Mouse (Mus musculus) kidney, postnatal 25 days (tissue): ENCODE results near the gene Sema4c.

Source experiments
- DNase-seq, 2 experiments: peaks; one replicate each; pipeline ENCODE4 v3.0.0; 2021; ENCODE audit warnings: mixed read lengths in 2 of 2

The Sema4c gene

DNA sequence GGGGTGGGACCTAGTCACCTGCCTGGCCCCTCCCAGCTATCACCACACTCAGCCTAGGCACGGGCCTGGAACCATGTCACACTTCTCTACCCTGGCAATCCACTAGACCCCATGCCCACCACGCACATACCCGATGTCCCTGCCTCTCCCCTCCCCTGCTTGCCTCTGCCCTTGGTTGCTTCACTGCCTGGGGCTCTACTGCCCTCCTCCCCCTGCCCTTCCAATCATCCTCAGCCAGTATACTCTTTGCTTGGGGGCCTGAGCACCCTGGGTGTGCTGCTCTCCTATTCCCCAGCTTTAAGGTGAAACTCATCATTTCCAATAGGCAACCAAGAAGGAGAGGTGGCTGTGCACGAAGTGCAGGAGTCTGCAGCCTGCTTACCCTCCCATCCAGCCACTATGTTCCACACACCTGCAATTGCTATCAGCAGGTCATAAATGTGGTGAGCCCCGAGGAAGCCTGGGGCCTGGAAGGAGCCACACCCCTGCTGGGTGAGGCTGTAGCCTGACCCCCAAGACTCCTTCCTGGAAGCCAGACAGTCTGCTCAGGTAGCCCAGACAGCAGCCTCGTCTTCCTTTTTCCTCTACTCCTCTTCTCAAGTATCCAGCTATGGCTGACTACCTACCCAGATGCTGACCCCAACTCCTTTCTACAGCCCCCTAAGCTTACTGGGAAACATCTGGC is 19.0 kb upstream of the Sema4c start:
- no peak for DNase-seq

- DNase-seq = no peak
Measured at GRCm38 (mm10) chr1:36575347-36575746, 17.2 kb upstream of the Sema4c start.

DNA sequence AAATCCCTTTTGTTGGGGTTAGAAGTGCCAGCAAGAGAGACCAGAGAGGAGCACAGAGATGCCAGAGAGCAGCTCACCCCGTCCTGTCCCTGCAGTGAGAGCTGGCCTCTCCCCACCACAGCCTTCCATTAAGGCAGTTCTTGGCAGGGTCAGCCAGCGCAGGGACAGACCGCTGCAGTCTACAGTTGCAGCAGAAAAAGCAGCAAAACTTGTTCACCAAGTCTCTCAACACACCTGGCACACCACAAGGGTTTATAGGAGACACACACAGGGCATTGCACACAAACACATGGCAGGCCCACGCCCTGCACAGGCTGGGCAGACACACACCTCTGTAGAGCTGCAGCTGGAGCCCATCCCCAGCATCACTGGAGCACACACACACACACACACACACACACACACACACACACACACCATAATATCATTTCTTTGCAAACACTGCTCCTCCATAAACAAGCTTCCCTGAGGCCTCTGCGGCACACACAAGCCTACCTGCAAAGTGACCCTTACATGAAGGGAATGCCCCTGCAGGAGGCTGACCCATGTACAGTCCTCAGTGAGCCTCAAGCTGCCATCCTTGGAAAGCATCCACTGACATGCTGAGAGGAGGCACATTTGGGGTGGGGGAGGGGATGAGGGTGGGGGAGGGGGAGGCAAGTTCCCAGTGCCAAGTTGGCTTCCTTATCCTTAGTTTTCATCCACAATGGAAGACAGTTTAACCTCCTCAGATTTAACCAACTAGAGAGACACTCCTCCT is 16.2 kb upstream of the Sema4c start:
- no peak for DNase-seq

DNA sequence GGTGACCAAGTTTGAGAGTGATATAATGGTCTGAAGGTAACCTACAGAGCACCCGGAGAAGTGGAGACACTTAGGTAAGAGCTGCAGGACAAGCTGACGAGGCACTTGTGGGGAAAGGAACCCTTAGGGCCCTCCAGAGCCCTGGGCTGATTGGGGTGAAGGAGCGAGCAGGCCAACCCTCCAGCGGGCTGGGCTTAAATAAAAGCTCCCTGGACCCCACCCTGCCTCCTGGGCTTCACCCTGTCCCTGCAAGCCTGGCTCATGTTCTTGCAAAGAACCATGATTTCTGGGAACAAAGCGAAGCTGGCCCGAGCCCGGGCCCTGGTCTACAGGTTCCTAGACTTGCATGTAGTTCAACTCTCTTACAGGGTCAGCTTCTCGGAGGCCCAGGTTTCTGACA is 15.4 kb upstream of the Sema4c start:
- no peak for DNase-seq

- no peak for DNase-seq
Measured at GRCm38 (mm10) chr1:36572709-36573108, 14.6 kb upstream of the Sema4c start.

- DNase-seq = no peak
Measured at GRCm38 (mm10) chr1:36572140-36572700, 14.1 kb upstream of the Sema4c start.

DNA sequence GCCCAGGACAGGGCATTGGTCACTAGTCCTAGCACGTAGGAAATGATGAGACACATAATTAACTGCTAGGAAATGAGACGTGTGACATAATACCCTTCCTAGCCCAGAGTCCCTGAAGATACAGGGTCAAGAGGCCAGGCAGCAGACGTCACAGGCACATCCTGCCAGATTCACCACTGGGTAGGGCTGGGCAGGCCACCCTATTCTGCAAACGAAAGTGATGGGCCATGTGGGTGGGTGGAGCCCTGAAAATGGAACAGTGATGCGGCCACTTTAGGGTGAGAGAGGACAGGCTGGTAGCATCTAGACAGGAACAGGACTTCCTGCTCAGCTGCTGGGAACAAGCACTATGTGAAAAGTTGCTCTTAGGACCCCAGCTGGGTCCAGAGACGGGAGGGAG is 13.5 kb upstream of the Sema4c start:
- DNase-seq = peak; percentile 83 to 92

DNA sequence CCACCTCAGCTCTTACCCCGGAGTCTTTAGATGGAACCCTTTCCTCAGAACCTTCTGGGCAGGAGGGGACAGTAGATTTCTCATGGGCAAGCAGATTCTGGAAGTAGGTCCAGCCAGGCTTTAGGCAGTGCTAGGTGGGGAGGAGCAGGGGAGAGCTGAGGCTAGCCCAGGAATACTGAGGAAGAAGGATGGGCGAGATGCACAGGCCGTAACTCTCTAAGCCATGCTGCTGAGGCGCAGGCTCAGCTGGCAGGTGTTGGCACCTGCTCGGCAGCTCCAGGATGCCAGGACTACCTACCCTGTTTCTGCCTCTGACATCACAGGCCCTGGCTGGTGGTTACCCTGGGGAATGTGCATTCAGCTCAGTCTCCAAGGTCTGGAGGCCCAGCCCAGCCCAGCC is 12.2 kb upstream of the Sema4c start:
- DNase-seq = no peak

DNA sequence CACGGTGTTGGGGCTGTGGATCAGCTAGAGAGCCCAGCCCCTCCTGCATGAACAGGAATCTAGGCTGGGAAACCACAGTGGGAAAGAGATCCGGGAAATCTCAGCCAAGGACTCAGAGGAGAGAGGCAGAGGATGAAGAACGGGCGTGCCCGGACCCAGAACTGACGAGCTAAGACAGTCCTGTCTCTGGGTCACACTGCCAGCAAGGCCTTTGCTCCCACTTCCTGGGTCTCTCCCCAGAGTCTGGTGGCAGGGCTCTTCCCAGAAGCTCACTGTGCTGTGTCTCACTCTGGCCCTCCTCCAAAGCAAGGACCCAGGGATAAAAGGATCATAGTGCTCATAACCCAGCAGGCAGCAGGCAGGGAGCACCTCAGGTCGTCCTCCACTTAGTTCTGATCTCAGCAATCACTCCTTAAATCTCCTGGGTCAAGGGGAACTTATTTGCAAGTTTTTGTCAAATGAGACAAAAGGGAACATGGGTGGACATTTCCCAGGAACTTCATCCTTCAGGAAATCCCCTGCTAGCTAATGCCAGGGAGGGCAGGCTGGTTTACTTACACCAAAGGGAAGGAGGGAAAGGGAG is 11.6 kb upstream of the Sema4c start:
- no peak for DNase-seq

- no peak for DNase-seq
Measured at GRCm38 (mm10) chr1:36568776-36569175, 10.6 kb upstream of the Sema4c start.

DNA sequence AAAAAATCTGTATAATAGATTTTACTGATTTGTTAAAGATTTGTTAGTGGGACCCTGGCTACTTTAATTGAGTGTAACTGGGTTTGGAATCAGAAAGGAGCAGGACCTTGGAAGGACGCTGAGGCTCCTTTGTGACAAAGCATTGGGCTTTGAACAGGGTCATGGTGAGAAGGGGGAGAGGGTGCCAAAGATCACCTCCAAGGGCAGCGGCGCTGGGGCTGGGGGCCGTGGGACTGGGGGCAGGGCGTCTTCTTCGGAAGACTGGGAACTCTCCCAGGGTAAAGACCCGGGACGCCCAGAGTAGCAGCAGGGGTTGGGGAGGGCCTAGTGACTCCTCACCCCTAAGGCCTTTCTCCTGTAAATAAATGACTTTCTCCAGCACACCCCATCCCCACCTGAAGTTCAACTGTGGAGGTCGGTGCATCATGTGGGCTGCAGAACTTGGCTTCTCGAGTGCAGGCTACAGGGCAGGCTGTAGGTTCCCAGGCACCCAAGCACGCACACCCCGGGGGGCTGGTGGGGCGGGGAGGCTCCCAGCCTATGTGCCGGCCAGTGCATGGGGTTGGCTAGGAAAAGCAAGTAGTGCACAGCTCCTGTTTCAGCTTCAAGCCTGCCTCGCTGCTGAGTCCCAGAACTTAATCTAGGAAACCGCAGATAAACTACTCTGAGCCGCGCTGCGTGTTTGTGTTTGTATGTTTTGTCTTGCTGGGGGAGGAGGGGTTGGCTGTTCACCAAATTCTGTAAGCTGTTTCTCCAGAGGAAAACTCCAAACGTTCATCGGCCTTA is 9.9 kb upstream of the Sema4c start:
- no peak for DNase-seq

DNA sequence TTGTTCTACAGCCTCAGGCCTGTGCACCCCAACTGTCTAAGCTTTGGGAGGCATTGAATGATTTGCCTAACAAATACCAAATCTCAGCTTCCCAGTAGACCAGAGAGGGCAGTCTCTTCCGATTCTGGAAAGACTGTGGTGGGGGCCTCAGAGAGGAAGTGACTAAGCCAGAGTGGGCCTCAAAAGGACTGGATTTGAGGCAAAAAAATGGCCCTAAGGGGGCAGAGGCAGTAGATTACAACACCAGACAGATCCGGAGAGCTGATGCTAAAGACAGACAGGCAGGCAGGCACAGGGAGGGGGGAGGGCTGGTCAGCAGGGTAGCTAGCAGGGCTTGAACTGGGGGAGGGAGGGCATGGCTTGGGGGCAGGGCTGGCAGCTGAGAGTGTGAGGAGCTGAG is 8.3 kb upstream of the Sema4c start:
- DNase-seq = no peak

GRCm38 (mm10) chr1:36564101-36564500 is 6.0 kb upstream of the Sema4c start:
- peak; percentile 49 to 76 for DNase-seq

DNA sequence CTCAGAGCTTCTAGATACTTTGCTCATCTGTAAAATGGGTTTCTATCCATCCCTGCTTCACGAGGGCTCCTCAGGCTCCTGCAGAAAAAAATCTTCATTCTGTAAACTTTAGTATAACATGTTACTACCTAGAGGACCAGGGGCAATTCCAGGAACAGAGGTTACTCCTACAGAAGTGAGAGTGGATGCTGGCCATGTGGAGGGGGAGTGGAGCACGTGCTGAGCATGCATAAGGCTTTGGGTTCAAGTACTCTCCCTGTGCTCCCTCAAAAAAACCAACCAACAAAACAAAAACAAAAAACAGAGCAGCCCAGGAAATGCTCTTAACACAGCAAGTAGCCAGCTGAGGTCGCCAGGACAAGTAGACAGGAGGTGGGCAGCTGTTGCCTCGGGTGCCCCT is 5.5 kb upstream of the Sema4c start:
- DNase-seq = no peak

DNA sequence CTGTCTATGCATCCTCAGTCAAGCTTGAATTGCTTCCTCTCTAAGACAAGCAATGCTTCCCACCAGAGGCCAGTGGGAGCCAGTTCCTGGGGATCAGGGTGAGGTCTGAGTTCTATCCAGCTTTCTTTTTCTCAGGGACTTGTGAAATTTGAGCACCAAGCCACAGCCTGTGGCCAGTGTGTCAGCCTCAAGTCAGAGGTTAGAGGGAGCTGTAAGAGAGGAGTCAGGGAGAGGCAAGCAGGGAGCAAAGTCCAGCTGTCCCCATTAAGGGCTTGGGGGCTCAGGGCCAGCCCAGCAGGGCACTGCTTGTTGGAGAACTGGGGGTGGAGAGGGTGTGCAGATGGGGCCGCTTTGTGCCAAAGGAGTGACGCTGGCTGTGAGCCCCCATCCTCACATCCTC is 5.0 kb upstream of the Sema4c start:
- no peak for DNase-seq

DNA sequence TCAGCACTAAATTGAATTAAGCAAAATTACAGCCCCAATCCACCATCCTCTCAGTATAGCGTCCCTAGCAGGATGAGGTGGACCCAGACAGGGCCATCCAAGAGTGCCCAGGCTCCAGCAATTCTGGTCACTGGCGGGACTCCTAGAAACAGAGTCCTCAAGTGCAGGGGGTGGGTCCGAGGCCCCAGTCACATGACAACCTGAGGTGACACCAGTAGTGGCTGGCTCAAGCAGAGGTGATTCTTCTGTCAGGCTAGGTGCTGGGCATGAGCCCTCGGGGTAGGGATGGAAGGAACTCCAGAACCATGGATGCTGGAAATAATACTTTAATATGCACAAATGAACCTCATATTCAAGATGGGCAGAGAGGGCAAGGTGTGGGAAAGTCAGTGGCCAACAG is 4.2 kb upstream of the Sema4c start:
- no peak for DNase-seq

GRCm38 (mm10) chr1:36560903-36561302 is 2.8 kb upstream of the Sema4c start:
- peak; percentile 68 to 85 for DNase-seq

DNA sequence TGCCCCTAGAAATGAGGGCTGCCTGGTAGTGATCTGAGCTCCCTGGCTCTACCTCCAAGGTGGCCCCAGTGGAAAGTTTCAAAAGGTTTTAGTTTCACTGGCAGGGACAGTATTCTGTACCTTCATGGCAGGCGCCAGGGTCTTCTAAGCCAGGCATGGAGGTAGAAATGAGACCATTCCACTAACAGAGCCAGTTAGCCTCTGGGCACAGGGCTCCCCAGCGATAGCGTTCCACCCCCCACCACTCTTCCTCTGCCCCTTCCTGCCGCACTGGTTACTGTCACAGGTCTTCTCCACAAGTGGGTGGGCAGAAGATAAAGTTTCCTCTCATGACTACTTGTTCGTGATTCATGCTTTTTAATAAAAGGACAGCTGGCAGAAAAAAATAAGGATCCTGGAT is 1.7 kb upstream of the Sema4c start:
- DNase-seq = no peak

DNA sequence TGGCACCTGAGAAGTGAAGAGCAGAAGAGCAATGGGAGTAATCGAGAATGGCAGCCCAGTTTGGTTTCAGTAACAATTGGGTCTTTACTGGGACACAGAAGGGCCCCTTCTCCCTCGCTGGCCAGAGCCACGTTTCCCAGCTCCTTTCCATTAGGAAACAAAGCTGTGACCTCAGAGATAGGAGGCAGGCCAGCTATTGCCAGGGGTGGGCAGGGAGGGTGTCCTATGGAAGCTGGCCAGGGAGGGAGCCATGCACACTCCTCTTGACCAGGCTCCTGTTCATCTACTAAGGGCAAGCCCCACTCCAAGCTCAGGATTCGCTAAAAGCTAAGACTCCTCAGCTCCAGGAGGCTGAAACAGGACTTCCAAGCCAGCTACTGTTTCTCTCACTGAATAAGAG is 1.1 kb upstream of the Sema4c start:
- peak in 1 of 2 experiments; percentile 45 for DNase-seq

GRCm38 (mm10) chr1:36557457-36558011 is 615 bp downstream of the Sema4c start:
- peak; percentile 87 to 92 for DNase-seq

- DNase-seq = peak; percentile 91 to 93
Measured at GRCm38 (mm10) chr1:36556553-36557456, 1.3 kb downstream of the Sema4c start.
